Comparison of ENCODE assay signal across 8 mouse cellular contexts in genomic region chr9:50775662-50776126, GRCm38 (mm10). TPM values are rescaled to one million over a fixed set of nuclear protein-coding genes. Genes with fewer than 3 reads are reported as not detected.
DNase-seq lines count a peak whose midpoint lies in the region; ATAC-seq and TF ChIP-seq lines count a peak whose summit lies in the region.

No protein-coding gene starts in this region.

- H3K4me1 ChIP-seq in heart, embryonic 11.5 days (ENCODE audit: control insufficient read depth, insufficient read depth, low read length), result no peaks in the 10 kb centered on the region
- no peaks in the 10 kb centered on the region for H3K4me1 ChIP-seq in brown adipose tissue, adult 24 weeks (ENCODE audit: control insufficient read depth, insufficient read depth, insufficient read length, low read length)
- peaks cover 17% of the 10 kb centered on the region for H3K4me1 ChIP-seq in hindbrain, embryonic 12.5 days

- H3K79me3 ChIP-seq in C2C12 (ENCODE audit: low read depth), result no peaks in the 10 kb centered on the region

- H3K9me3 ChIP-seq in heart, embryonic 11.5 days (replicated peaks; ENCODE audit: control insufficient read depth, low read length), result no peaks in the 10 kb centered on the region
- H3K9me3 ChIP-seq in hindbrain, embryonic 12.5 days (replicated peaks), result no peaks in the 10 kb centered on the region

- H3K27me3 ChIP-seq in heart, embryonic 11.5 days (ENCODE audit: control insufficient read depth, insufficient read depth, low read length), result no peaks in the 10 kb centered on the region
- no peaks in the 10 kb centered on the region for H3K27me3 ChIP-seq in C2C12 (ENCODE audit: control insufficient read depth, insufficient read depth, insufficient read length)
- H3K27me3 ChIP-seq in hindbrain, embryonic 12.5 days, result no peaks in the 10 kb centered on the region

- no peak for DNase-seq in heart, adult 9 months (ENCODE audit: low spot score in 2 of 2)
- DNase-seq in ovary, postnatal 36 days (ENCODE audit: low spot score), result no peak
- DNase-seq in T-cell, adult 2 months (ENCODE audit: low spot score), result no peak

- peaks cover 4% of the 10 kb centered on the region; the same call in 1 of the 2 replicates for H3K36me3 ChIP-seq in heart, embryonic 11.5 days (ENCODE audit: control insufficient read depth, insufficient read depth, low read length)
- peaks cover 10% of the 10 kb centered on the region for H3K36me3 ChIP-seq in C2C12 (ENCODE audit: control insufficient read depth, insufficient read depth)
- H3K36me3 ChIP-seq in hindbrain, embryonic 12.5 days, result peaks cover 23% of the 10 kb centered on the region

- under 1% methylated on average over 30 of the region's 30 CpGs for WGBS in heart, embryonic 11.5 days (ENCODE audit: insufficient replicate concordance)
- WGBS in hindbrain, embryonic 12.5 days, result under 1% methylated on average over 30 of the region's 30 CpGs

- ATAC-seq in heart, embryonic 11.5 days (replicated peaks; ENCODE audit: insufficient number of reproducible peaks, low FRiP score, low TSS enrichment), result peak; percentile 46; the same call in 1 of the 2 replicates
- ATAC-seq in hindbrain, embryonic 12.5 days (ENCODE audit: low FRiP score), result peak; percentile 82
- peak; percentile 39 for ATAC-seq in megakaryocyte, adult 5-6 weeks (ENCODE audit: poor library complexity, severe bottlenecking)

- H3K4me2 ChIP-seq in heart, embryonic 11.5 days, result peak overlapping the region; percentile 79
- H3K4me2 ChIP-seq in hindbrain, embryonic 12.5 days (replicated peaks), result peak overlapping the region; percentile 83

- H3K27ac ChIP-seq in heart, embryonic 11.5 days (ENCODE audit: low read depth, low read length), result peak overlapping the region; percentile 65
- H3K27ac ChIP-seq in brown adipose tissue, adult 24 weeks (replicated peaks; ENCODE audit: low read depth, low read length), result no peak overlapping the region
- H3K27ac ChIP-seq in hindbrain, embryonic 12.5 days, result peak overlapping the region; percentile 92

- peak overlapping the region; percentile 90 for H3K9ac ChIP-seq in heart, embryonic 11.5 days (ENCODE audit: low read depth, low read length)
- peak overlapping the region; percentile 93 for H3K9ac ChIP-seq in hindbrain, embryonic 12.5 days

- peak overlapping the region; percentile 60 for H3ac ChIP-seq in C2C12 (ENCODE audit: control insufficient read depth, insufficient read length, low read depth)

- TF ChIP-seq CTCF in C2C12 (IDR thresholded peaks at IDR 0.05; ENCODE audit: control insufficient read depth, insufficient read depth, insufficient read length), result no peak

- peaks cover 6% of the 10 kb centered on the region for H3K79me2 ChIP-seq in C2C12 (ENCODE audit: control insufficient read depth, insufficient read depth)

- H3K4me3 ChIP-seq in heart, embryonic 11.5 days (ENCODE audit: low read depth, low read length), result peak overlapping the region; percentile 84
- H3K4me3 ChIP-seq in C2C12 (ENCODE audit: insufficient read depth, poor library complexity, severe bottlenecking), result peak overlapping the region; percentile 46
- peak overlapping the region; percentile 67 for H3K4me3 ChIP-seq in brown adipose tissue, adult 24 weeks (ENCODE audit: insufficient read depth, low read depth, low read length)
- peak overlapping the region; percentile 94 for H3K4me3 ChIP-seq in hindbrain, embryonic 12.5 days

TF ChIP-seq in C2C12, 6 proteins besides CTCF, POLR2A, EP300 and RAD21:
- TF ChIP-seq MAX (IDR thresholded peaks at IDR 0.05) (no peak), FOSL1 (IDR thresholded peaks at IDR 0.05; ENCODE audit: insufficient read depth, low read length, poor library complexity, severe bottlenecking) (no peak), MYOG (IDR thresholded peaks at IDR 0.05; ENCODE audit: control insufficient read depth, extremely low read depth, insufficient read length) (no peak), CEBPB (IDR thresholded peaks at IDR 0.05; ENCODE audit: low read depth) (no peak)

RNA-seq across cellular contexts. Expression of gene 1110032A03Rik, which starts 0.4 kb away (rescaled TPM):
- 22.2 and 22.9 TPM in 2 replicates for polyA plus RNA-seq in heart, embryonic 11.5 days (2014; fragmentation: Nextera tagmentation; extraction: Ambion mirVana)
- polyA plus RNA-seq in C2C12 (2012; fragmentation: generic; extraction: Trizol), result 4.8 TPM
- polyA plus RNA-seq in brown adipose tissue, adult 24 weeks (2012; ENCODE audit: insufficient read depth, insufficient read length, missing spikeins), result 213 and 331 TPM in 2 replicates
- 38.4 and 43.9 TPM in 2 replicates for polyA plus RNA-seq in hindbrain, embryonic 12.5 days (2016; fragmentation: Nextera tagmentation; extraction: Ambion mirVana)
- total RNA-seq in megakaryocyte, adult 5-6 weeks (2015), result 14.7 and 15.1 TPM in 2 replicates
- total RNA-seq in megakaryocyte, adult 5-6 weeks (2017), result 10.6 and 14.2 TPM in 2 replicates

RNA-seq across cellular contexts. Expression of gene Alg9, which starts 0.9 kb away (rescaled TPM):
- polyA plus RNA-seq in heart, embryonic 11.5 days (2014; fragmentation: Nextera tagmentation; extraction: Ambion mirVana), result 34.2 and 37.3 TPM in 2 replicates
- 23.0 TPM for polyA plus RNA-seq in C2C12 (2012; fragmentation: generic; extraction: Trizol)
- 38.3 and 49.0 TPM in 2 replicates for polyA plus RNA-seq in brown adipose tissue, adult 24 weeks (2012; ENCODE audit: insufficient read depth, insufficient read length, missing spikeins)
- 44.9 and 50.6 TPM in 2 replicates for polyA plus RNA-seq in hindbrain, embryonic 12.5 days (2016; fragmentation: Nextera tagmentation; extraction: Ambion mirVana)
- 13.1 and 14.3 TPM in 2 replicates for total RNA-seq in megakaryocyte, adult 5-6 weeks (2015)
- total RNA-seq in megakaryocyte, adult 5-6 weeks (2017), result 13.4 and 15.1 TPM in 2 replicates

RNA-seq across cellular contexts. Expression of gene Fdxacb1, which starts 7.7 kb away (rescaled TPM):
- polyA plus RNA-seq in heart, embryonic 11.5 days (2014; fragmentation: Nextera tagmentation; extraction: Ambion mirVana), result 9.8 and 9.9 TPM in 2 replicates
- 4.4 TPM for polyA plus RNA-seq in C2C12 (2012; fragmentation: generic; extraction: Trizol)
- 5.1 and 9.2 TPM in 2 replicates for polyA plus RNA-seq in brown adipose tissue, adult 24 weeks (2012; ENCODE audit: insufficient read depth, insufficient read length, missing spikeins)
- polyA plus RNA-seq in hindbrain, embryonic 12.5 days (2016; fragmentation: Nextera tagmentation; extraction: Ambion mirVana), result 11.6 and 12.5 TPM in 2 replicates
- total RNA-seq in megakaryocyte, adult 5-6 weeks (2015), result 5.8 and 6.4 TPM in 2 replicates
- total RNA-seq in megakaryocyte, adult 5-6 weeks (2017), result 4.7 and 4.8 TPM in 2 replicates

RNA-seq across cellular contexts. Expression of gene Hspb2, which starts 23.5 kb away (rescaled TPM):
- 319 and 338 TPM in 2 replicates for polyA plus RNA-seq in heart, embryonic 11.5 days (2014; fragmentation: Nextera tagmentation; extraction: Ambion mirVana)
- polyA plus RNA-seq in C2C12 (2012; fragmentation: generic; extraction: Trizol), result 36.4 TPM
- 1.8 and 5.9 TPM in 2 replicates for polyA plus RNA-seq in brown adipose tissue, adult 24 weeks (2012; ENCODE audit: insufficient read depth, insufficient read length, missing spikeins)
- polyA plus RNA-seq in hindbrain, embryonic 12.5 days (2016; fragmentation: Nextera tagmentation; extraction: Ambion mirVana), result 1.7 and 6.9 TPM in 2 replicates
- not detected in 2 replicates for total RNA-seq in megakaryocyte, adult 5-6 weeks (2015)
- not detected in 2 replicates for total RNA-seq in megakaryocyte, adult 5-6 weeks (2017)

RNA-seq across cellular contexts. Expression of gene Cryab, which starts 24.6 kb away (rescaled TPM):
- 841 and 878 TPM in 2 replicates for polyA plus RNA-seq in heart, embryonic 11.5 days (2014; fragmentation: Nextera tagmentation; extraction: Ambion mirVana)
- polyA plus RNA-seq in C2C12 (2012; fragmentation: generic; extraction: Trizol), result 224 TPM
- 145 and 189 TPM in 2 replicates for polyA plus RNA-seq in brown adipose tissue, adult 24 weeks (2012; ENCODE audit: insufficient read depth, insufficient read length, missing spikeins)
- polyA plus RNA-seq in hindbrain, embryonic 12.5 days (2016; fragmentation: Nextera tagmentation; extraction: Ambion mirVana), result 11.9 and 20.7 TPM in 2 replicates
- total RNA-seq in megakaryocyte, adult 5-6 weeks (2015), result 1.8 and 3.9 TPM in 2 replicates
- 0.62 and 3.1 TPM in 2 replicates for total RNA-seq in megakaryocyte, adult 5-6 weeks (2017)
